Mouse (Mus musculus): ENCODE measurements at regions not wholly inside any gene's neighbourhood (a gene's known extent, or its start where the extent isn't known, plus 50 kb on each side); places are given as distances from the start of the nearest gene placed in this dataset.

DNA sequence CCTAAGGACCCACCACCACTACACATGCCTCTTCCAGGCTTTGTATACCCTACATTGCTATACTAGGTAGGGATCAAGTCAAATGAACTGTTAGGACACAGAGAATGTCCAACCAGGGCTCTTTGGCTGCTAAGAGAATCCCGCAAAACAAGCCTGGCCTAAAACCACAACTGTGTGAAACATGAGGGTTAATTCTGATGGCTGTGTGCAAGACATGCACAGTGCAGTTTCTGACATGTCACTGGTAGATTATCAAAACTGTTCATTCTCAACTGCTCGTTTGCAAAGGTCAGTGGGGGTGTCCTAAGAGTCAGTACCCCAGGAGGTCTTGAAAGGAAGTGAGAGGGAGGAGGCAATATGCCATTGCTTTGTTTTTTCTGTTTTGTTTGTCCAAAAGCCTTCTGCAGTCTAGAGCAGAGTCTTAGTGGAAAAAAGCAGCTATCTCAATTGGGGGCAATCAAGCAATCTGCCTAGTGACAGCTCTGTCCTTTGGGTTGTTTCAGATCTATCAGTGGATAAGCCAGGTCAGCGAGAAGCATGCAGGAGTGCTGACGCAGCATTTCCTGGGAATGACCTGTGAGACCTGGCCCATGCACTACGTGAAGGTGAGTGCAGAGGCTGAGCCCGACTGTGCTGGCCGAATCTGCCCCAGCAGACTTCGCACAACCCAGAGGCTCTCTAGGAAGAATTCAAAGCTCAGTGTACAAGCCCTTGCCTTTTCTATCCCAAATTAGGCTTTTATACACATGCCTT lies 151.3 kb upstream of the 4933402D24Rik start:
- DNase-seq (ENCODE audit: low spot score) = peak; percentile 41

GRCm38 (mm10) chr1:63918200-63918599 lies 149.1 kb upstream of the 4933402D24Rik start:
- no peak for DNase-seq (ENCODE audit: low spot score)

- DNase-seq (ENCODE audit: low spot score) = no peak
These were observed 148.0 kb upstream of the 4933402D24Rik start for GRCm38 (mm10) chr1:63916907-63917650.

- DNase-seq (ENCODE audit: low spot score) = no peak
These were observed 141.7 kb upstream of the 4933402D24Rik start for GRCm38 (mm10) chr1:63910765-63911164.

DNA sequence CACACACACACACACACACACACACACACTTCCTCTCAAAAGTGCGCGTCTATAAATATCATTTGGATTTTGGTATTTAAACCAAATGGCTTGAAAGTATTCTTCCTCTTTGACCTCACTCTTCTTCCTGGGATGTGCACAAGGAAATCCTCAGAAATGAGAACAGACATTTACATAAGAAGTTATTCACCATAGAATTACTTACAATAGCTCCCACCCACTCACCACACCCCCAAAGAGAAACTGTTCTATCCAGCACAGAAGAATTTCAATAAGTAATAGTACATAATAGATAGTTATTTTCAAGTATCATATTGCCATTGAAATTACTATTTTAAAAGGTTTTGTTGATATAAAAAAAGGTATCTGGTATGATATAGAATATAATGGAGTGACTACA lies 140.1 kb upstream of the 4933402D24Rik start:
- no peak for DNase-seq (ENCODE audit: low spot score)

DNA sequence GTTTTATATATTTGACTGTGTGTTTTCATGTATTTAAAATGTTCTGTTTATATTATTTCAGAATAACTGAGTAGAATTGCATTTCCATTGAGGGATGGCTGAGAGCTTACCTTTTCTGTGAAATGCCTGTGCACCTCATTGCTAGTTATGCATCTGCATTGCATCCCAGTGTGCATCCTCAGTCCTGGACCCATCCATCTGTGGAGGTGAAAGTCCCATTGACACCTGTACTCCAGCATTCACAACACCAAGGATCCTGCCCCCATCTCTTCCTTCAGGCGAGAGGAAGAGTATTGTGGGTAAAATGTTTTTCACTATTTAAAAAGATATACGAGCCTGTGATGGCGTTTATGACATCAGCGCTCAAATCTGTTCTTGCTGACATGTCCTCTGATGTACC lies 134.6 kb upstream of the 4933402D24Rik start:
- DNase-seq (ENCODE audit: low spot score) = no peak

DNA sequence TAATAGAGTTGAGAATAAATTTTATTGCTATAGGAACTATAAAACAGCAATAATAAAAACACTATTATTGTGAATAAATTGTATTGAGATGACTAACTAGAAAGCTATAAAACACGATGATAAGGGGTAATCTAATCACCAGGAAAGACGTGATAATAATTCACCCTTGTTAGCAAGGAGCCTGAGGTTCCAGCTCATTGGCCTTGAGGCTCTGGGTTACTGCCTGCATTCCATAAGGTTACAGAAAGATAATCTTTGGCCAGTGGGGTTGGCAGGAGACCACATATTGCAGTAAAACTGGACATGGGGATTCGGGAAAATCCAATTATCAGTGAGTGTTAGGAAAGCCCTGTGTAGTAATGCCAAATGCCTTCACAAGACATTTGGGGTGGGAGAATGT lies 134.1 kb upstream of the 4933402D24Rik start:
- no peak for DNase-seq (ENCODE audit: low spot score)

- no peak for DNase-seq (ENCODE audit: low spot score)
These were observed 133.3 kb upstream of the 4933402D24Rik start for GRCm38 (mm10) chr1:63902391-63902790.

DNA sequence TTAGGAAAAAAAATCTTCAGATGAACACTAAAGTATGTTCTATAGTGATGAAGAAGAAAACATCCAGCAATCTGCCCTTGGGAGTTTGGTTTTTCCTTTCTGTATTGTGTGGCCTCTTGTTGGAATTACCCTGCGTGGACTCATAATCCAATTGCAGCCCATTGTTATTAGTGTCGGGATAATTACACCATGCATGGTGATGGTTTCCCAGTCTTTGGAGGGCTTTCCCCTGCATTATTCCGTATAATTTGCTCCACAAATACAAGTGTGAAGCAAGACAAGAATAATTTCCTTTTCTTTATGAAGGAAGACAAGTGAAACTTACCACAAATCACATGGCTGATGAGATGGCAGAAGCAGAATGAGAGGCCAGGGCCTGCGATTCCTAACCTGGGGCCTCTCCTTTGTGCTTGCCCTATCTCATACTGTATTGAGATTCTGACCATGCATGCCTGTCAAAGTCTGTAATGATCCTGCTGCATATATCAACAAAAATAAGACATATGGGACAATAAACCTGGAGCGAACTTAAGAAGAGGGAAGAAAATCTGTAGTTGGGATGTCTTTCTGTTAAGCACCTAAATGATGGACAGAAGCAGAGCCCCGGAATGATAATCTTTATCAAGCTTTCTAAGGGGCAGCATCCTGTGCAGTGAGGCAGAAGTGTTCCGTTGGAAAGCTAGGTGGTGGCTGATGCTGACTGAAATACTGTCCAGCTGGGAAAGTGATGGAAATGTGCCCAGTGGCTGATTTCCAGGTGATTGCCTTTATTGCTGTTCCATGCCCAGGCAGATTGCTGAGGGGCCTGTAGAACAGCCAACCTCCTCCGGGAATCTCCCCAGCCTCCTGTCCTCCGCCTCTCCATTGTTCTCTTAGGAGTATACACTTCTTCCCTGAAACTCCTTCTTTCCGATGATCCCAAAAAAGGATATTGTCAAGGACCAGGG lies 130.8 kb upstream of the 4933402D24Rik start:
- DNase-seq (ENCODE audit: low spot score) = no peak

- DNase-seq (ENCODE audit: low spot score) = no peak
These were observed 129.7 kb upstream of the 4933402D24Rik start for GRCm38 (mm10) chr1:63898766-63899165.

GRCm38 (mm10) chr1:63897556-63897955 lies 128.5 kb upstream of the 4933402D24Rik start:
- DNase-seq (ENCODE audit: low spot score) = no peak

DNA sequence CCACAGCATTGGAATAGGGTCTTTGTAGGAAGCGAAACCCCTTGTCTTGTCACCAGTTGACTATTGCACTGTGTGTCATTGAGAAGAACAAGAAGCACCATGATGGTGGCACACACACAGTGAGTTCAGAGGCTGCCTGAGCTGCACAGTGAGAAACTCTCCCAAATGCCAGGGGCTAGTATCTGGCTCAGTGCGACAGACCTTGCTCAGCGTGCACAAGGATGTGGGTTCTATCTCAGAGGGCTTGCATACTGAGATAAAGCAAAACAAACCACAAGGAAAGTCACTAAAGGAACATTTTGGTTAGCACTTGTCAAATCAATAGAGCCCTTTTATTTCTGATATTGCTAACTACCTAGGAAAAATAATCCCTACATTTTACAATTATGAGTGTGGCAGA lies 110.5 kb upstream of the 4933402D24Rik start:
- DNase-seq (ENCODE audit: low spot score) = no peak

- no peak for DNase-seq (ENCODE audit: low spot score)
These were observed 107.7 kb upstream of the 4933402D24Rik start for GRCm38 (mm10) chr1:63876589-63877251.

- no peak for DNase-seq (ENCODE audit: low spot score)
These were observed 106.4 kb upstream of the 4933402D24Rik start for GRCm38 (mm10) chr1:63875297-63875962.

GRCm38 (mm10) chr1:63871831-63872230 lies 102.8 kb upstream of the 4933402D24Rik start:
- DNase-seq (ENCODE audit: low spot score) = no peak

GRCm38 (mm10) chr1:63869342-63869741 lies 100.3 kb upstream of the 4933402D24Rik start:
- DNase-seq (ENCODE audit: low spot score) = no peak

DNA sequence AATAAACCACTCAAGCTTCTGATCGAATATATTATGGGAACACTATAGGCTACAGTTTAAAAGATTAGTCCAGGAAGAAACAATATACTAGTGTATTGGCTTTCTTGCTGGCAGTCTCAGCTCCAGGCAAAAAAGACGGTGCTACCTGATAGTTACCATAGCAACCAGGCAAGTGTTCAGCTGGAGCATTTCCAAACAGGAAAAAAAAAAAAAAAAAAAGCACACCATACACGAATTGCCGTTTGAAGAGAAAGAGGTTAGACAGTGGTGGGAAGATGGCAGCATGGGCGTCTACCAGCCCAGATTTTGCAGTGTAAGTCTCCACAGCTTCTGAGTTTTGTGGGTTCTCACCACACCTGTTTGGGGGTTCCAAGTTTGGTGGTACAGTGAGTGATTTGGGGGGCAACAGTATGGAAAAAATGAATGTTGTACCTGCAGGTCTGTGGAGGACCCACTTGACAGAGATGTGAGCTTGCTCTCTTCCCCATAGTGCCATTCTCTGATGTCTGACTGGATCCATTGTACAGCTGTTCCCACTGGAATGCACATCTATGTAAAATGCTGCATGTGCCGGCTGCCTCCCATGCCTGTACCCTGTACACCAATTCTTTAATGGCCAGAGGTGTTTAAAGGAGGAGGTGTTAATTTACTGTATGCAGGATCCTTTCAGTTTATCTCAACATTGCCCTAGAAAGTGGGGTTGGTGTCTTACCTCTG lies 89.0 kb upstream of the 4933402D24Rik start:
- DNase-seq (ENCODE audit: low spot score) = no peak

- no peak for DNase-seq (ENCODE audit: low spot score)
These were observed 88.4 kb upstream of the 4933402D24Rik start for GRCm38 (mm10) chr1:63857468-63857867.

DNA sequence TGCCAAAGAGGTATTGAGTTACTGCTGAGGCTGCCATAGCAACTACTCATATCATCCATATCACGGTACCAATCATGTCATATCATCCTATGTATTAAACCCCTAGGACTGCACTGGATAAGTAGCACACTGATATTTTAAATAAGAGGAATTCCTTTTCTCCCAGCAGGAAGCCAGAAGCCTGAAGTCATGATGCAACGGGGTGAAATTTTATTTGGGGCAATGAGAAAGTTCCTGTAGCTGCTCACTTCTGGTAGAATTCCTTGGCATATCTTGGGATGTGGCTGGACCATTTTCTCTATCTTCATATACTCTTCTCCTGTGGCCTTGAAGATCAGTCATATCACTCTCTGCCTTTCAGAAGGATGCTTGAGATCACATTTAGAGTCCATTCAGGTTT lies 87.3 kb upstream of the 4933402D24Rik start:
- DNase-seq (ENCODE audit: low spot score) = no peak

DNA sequence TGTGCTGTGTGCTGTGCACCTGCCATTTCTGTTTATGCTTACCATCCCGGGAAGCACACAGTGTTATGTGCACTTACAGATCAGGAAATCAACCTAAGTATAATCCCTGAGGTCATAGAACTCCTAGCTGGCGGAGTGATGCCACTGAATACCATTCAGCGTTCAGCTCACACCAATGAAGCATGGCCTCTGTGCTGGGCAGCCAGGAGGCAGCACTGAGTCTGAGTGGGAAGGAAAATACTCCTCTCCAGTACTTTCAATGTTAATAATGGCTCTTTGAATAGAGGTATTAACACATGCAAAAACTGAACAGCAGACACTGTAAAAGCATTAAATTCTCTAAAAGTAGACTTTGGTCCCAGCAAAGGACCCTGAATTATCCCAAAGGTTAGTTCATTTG lies 85.7 kb upstream of the 4933402D24Rik start:
- DNase-seq (ENCODE audit: low spot score) = no peak

Measured in yolk sac, embryonic 10.5 days (tissue).